ENCODE assay signal across 8 mouse cellular contexts in the genomic region with DNA sequence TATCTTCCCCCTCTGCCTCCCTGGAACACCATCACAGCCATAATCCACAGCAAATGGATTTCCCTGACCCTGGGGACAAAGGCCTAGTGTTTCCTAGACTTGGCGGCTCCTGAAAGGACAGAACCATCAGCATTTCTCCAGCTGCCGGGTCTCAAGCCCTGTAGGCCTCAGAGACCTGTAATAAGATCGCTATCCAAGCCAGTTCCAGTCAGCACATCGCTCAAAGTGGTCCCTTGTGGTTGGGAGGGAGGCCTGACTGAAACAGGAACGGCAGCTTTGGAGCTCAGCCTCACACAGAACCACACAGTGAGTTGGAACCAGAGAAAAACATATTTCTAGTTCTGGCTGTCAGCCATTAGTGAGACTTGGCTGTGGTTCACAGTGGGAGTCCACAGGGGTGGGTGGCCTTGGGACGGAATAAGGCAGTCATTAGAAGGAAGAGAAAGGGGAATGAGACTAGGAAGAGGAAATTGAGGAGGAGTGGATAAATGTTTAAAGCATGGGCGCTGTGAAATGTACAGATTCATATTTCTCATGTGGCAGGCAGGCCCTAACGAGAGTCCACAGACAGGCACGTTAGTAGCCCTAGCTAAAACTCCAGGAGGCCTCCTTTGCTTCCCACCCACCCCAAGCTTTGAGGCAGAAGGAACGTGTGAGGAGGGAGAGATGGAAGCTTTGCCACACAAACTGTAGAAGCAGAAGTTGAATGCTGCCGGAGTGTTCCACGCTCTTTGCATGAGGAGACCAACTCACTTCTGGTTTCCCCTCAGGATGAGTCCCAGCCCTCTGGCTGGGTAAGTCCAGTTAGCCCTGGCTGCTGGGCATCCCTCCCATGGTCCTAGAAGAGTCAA. TPM values are rescaled to one million over a fixed set of nuclear protein-coding genes. Genes with fewer than 3 reads are reported as not detected.
DNase-seq lines count a peak whose midpoint lies in the region; ATAC-seq lines count a peak whose summit lies in the region.

No protein-coding gene starts in this region.

- 41% methylated on average over 12 of the region's 12 CpGs for WGBS in hindbrain, embryonic 16.5 days
- 71% methylated on average over 12 of the region's 12 CpGs for WGBS in midbrain, embryonic 10.5 days

- H3K4me1 ChIP-seq in hindbrain, embryonic 16.5 days (ENCODE audit: control insufficient read depth, insufficient read depth, low read depth, low read length), result peaks cover 26% of the 10 kb centered on the region
- H3K4me1 ChIP-seq in midbrain, embryonic 10.5 days, result peaks cover 20% of the 10 kb centered on the region

- H3K27ac ChIP-seq in hindbrain, embryonic 16.5 days (ENCODE audit: low read depth, low read length), result peak overlapping the region; percentile 24
- H3K27ac ChIP-seq in midbrain, embryonic 10.5 days (replicated peaks), result peak overlapping the region; percentile 61

- peak; percentile 64 for ATAC-seq in common myeloid progenitor, adult 5-6 weeks (replicated peaks; ENCODE audit: low read depth, poor library complexity, severe bottlenecking)
- ATAC-seq in hindbrain, embryonic 16.5 days, result peak; percentile 67

- no peak overlapping the region for H3K4me2 ChIP-seq in hindbrain, embryonic 16.5 days (ENCODE audit: low read length)

- H3K27me3 ChIP-seq in hindbrain, embryonic 16.5 days (replicated peaks; ENCODE audit: control insufficient read depth, insufficient read depth, low read length), result no peaks in the 10 kb centered on the region
- 0 out of 2 replicates have a peak, but pooled peaks cover 8% of the 10 kb centered on the region for H3K27me3 ChIP-seq in midbrain, embryonic 10.5 days (ENCODE audit: low read depth, poor library complexity, severe bottlenecking)

- no peaks in the 10 kb centered on the region for H3K9me3 ChIP-seq in hindbrain, embryonic 16.5 days (ENCODE audit: control insufficient read depth, low read length)
- no peaks in the 10 kb centered on the region for H3K9me3 ChIP-seq in midbrain, embryonic 10.5 days (replicated peaks)

- peak overlapping the region; percentile 6; the same call in 1 of the 2 replicates for H3K9ac ChIP-seq in hindbrain, embryonic 16.5 days (ENCODE audit: low read depth, low read length)

- H3K36me3 ChIP-seq in hindbrain, embryonic 16.5 days (ENCODE audit: control insufficient read depth, insufficient read depth, low read length), result no peaks in the 10 kb centered on the region
- H3K36me3 ChIP-seq in midbrain, embryonic 10.5 days, result no peaks in the 10 kb centered on the region

- no peak overlapping the region for H3K4me3 ChIP-seq in hindbrain, embryonic 16.5 days (ENCODE audit: low read length)
- no peak overlapping the region for H3K4me3 ChIP-seq in midbrain, embryonic 10.5 days

- peak; percentile 79 for DNase-seq in adrenal gland, adult 2 months
- peak; percentile 84 for DNase-seq in gastrocnemius, postnatal 25 days
- peak; percentile 60 to 71 for DNase-seq in left cerebral cortex, adult 18-20 months (ENCODE audit: low spot score in 2 of 2)
- DNase-seq in midbrain, embryonic 10.5 days (ENCODE audit: low spot score), result no peak
- DNase-seq in yolk sac, embryonic 10.5 days (ENCODE audit: low spot score), result no peak
- DNase-seq in thymus, postnatal 10 days (ENCODE audit: low spot score in 2 of 2), result no peak

RNA-seq across cellular contexts. Expression of a gene that starts 43.7 kb away (rescaled TPM):
- 10 to 100 TPM; 72.6 to 91.6 TPM for total RNA-seq in adrenal gland, adult 2 months (2021)
- polyA plus RNA-seq in adrenal gland, adult 2 months (2012; rRNA removed), result 84.0 and 89.4 TPM in 2 replicates
- total RNA-seq in common myeloid progenitor, adult 5-6 weeks (2017), result 21.2 and 23.0 TPM in 2 replicates
- total RNA-seq in gastrocnemius, postnatal 25 days (2021), result 10 to 100 TPM; 18.4 to 23.1 TPM
- polyA plus RNA-seq in hindbrain, embryonic 16.5 days (2015; fragmentation: Nextera tagmentation; extraction: Ambion mirVana), result 19.9 and 23.5 TPM in 2 replicates
- total RNA-seq in left cerebral cortex, adult 18-20 months (2021), result 10 to 100 TPM; 89.1 to 89.2 TPM
- 20.8 and 30.0 TPM in 2 replicates for polyA plus RNA-seq in midbrain, embryonic 10.5 days (2016; fragmentation: Nextera tagmentation; extraction: Ambion mirVana)

RNA-seq across cellular contexts. Expression of a gene that starts 56.9 kb away (rescaled TPM):
- under 1 TPM; 0.20 to 0.21 TPM for total RNA-seq in adrenal gland, adult 2 months (2021)
- polyA plus RNA-seq in adrenal gland, adult 2 months (2012; rRNA removed), result 0.51 and 0.60 TPM in 2 replicates
- 0.09 TPM in 1 of 2 replicates, not detected in the other for total RNA-seq in common myeloid progenitor, adult 5-6 weeks (2017)
- under 1 TPM in 1 of 2 experiments, not detected in 1; 0.13 TPM for total RNA-seq in gastrocnemius, postnatal 25 days (2021)
- polyA plus RNA-seq in hindbrain, embryonic 16.5 days (2015; fragmentation: Nextera tagmentation; extraction: Ambion mirVana), result 0.23 and 0.36 TPM in 2 replicates
- under 1 TPM; 0.28 to 0.37 TPM for total RNA-seq in left cerebral cortex, adult 18-20 months (2021)
- 0.10 and 0.24 TPM in 2 replicates for polyA plus RNA-seq in midbrain, embryonic 10.5 days (2016; fragmentation: Nextera tagmentation; extraction: Ambion mirVana)

Comparison
In these comparisons a context has a peak if more than half of its experiments do, and no peak if none do; other contexts are left out.
1. DNase-seq: peak in adrenal gland, adult 2 months (single experiment), gastrocnemius, postnatal 25 days (single experiment) and left cerebral cortex, adult 18-20 months (2 of 2); none in midbrain, embryonic 10.5 days (single experiment), yolk sac, embryonic 10.5 days (single experiment) and thymus, postnatal 10 days (0 of 2).